Mouse (Mus musculus) bone marrow macrophage, adult 2 months (primary cell): ENCODE results near the gene Madcam1. TPM values are rescaled to one million over a fixed set of nuclear protein-coding genes. Genes with fewer than 3 reads are reported as not detected.

Experiments
- H3K27ac ChIP-seq: 2 replicates; pipeline ENCODE4 v1.5.1; 2012; ENCODE audit warnings: low read depth, low read length; ENCODE audit not compliant: insufficient read depth
- H3K4me1 ChIP-seq: 2 replicates; pipeline ENCODE4 v1.6.1; 2012; ENCODE audit warnings: low read length; ENCODE audit not compliant: control insufficient read depth, insufficient read depth
- H3K4me3 ChIP-seq: 2 replicates; pipeline ENCODE4 v1.5.1; 2012; ENCODE audit warnings: mild to moderate bottlenecking, low read length, moderate library complexity; ENCODE audit not compliant: insufficient read depth
- CTCF ChIP-seq: IDR thresholded peaks from 2 replicates; pipeline ENCODE4 v1.5.1; 2012; ENCODE audit warnings: low read depth, mild to moderate bottlenecking, low read length, moderate library complexity
- POLR2A ChIP-seq: IDR thresholded peaks from 2 replicates; pipeline ENCODE4 v1.6.1; 2012; ENCODE audit warnings: mild to moderate bottlenecking, low read depth, low read length, borderline replicate concordance
- polyA plus RNA-seq: library from polyadenylated mRNA; stranded (reverse); fragments of >200 nt; gene quantifications from 2 replicates; pipeline ENCODE4 v1.2.4, GENCODE M21; 2012; ENCODE audit not compliant: missing spikeins, insufficient read depth, insufficient read length

The Madcam1 gene
- polyA plus RNA-seq, 1 experiment, result not detected

DNA sequence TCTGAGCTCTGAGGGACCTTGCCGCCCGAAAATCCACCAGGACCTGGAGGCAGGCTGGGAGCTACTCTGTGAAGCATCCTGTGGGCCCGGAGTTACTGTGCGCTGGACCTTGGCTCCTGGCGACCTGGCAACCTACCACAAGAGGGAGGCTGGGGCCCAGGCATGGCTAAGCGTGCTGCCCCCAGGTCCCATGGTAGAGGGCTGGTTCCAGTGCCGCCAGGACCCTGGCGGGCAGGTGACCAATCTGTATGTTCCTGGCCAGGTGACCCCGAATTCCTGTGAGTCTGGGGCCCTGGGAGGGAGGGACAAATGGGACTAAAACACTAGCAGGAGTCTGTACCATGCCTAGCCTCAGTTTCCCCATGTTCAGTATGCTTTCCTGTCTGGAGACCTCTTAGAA is 2.1 kb downstream of the Madcam1 start:
- peaks cover 18% of the 10 kb centered on the region for H3K4me1 ChIP-seq
- H3K4me3 ChIP-seq, result no peak overlapping the region
- no peak for TF ChIP-seq CTCF
- no peak for TF ChIP-seq POLR2A
- H3K27ac ChIP-seq, result no peak overlapping the region

- TF ChIP-seq POLR2A (no peak), CTCF (no peak)
- Histone ChIP-seq H3K4me3 (no peak overlapping the region), H3K27ac (no peak overlapping the region), H3K4me1 (peaks cover 18% of the 10 kb centered on the region)
Observed at GRCm38 (mm10) chr10:79668076-79668475, 3.7 kb downstream of the Madcam1 start.

DNA sequence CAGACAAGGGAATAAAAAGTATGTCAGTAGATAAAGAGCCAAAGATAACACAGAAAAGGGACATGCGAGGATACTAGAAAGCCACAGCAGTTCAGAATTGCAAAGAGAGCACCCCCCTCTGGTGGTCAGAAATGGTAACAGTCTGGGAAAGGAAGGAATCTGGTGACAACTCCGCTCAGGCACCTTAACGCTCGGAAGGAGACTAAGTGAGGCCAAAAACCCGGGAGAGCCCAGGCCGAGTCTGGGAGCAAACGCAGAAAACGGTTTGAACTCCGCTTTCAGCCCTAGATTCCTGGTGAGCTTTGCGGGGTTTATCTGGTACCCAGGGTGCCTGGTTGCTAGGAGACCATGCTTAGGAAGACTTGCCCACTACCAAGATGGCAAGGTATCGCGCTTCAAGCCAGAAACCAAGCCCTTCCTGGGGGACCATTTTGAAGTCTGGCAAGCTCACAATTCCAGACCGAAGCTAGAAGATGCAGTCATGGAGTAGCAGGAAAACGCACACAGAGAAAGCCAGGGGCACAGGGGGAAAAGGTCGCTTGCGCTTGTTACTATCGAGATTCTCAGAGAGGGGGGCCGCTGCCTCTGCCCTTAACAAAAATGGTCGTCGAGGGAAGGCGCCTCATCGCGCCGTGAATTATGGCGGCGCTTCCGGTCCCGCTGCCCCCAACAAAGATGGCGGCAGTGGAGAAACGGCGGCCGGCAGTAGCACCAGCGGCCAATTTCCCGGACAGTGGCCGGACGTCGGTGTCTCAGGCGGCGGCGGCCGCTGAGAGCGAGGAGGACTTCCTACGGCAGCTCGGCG is 4.6 kb downstream of the Madcam1 start, which contains the start of gene Tpgs1:
Gene Tpgs1 (plus strand): TSS at position 599 of the 805 bp plus-strand sequence.
- no peak for TF ChIP-seq POLR2A
- peak; percentile 75 for TF ChIP-seq CTCF
- H3K4me3 ChIP-seq, result peak within 1 kb of the TSS; percentile 80
- peak within 1 kb of the TSS; percentile 58 for H3K27ac ChIP-seq
- H3K4me1 ChIP-seq, result peaks cover 18% of the 10 kb centered on the region

DNA sequence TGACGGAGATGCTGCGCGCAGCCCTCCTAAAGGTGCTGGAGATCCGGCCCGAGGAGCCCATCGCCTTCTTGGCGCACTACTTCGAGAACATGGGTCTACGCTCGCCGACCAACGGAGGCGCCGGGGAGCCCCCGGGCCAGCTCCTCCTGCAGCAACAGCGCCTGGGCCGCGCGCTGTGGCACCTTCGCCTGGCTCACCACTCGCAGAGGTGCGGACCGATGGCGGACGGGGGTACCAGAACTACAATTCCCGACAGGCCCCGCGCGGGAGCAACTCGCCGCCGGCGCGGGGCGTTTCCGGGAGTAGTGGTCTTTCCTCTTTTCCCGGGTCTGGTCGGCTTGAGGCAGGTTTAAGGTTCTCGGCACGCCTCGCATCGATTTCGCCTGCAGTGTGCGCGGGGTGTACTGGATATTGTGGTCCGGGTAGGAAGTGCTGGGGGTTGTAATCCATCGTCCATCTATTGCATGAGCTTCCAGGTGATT is 5.3 kb downstream of the Madcam1 start:
- TF ChIP-seq CTCF, result no peak
- TF ChIP-seq POLR2A, result no peak
- Histone ChIP-seq H3K27ac (peak overlapping the region; percentile 58), H3K4me1 (peaks cover 18% of the 10 kb centered on the region)

DNA sequence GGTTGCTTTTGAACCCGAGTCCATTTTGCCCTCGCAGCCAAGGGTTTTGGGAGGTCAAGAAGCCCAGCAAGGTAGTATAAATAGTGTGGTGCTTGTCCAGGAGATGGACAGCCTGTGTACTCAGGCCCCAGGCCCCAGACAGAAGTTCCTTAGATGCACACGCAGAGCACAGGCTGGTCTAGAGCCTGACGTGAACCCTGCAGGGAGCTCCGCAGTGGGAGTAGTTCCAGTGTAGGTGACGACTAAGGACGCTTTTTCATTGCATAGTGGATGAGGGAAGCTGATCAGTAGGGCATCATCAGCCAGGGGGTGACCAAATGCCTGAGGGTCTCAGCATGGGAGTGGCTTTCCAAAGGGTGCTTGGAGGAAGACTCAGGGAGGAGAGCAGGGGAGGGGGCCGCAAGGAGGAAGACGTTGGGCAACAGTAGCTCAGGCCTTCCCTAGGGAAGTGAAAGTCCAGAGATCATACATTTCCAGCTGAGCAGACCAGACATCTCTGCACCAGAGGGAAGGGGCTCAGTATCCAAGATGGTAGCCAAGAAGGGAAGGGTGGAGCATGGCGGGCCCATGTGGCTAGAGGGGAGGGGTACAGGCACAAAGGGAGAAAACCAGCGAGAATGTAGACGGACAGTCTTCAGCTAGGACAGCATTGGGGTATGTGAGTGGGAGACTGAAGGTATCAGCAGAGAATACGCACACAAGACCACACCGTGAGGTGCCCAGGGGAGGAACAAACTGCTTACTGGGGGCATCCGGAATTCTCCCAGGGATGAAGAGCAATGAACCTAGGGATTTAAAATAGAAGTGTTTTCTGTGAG is 5.9 kb downstream of the Madcam1 start:
- Histone ChIP-seq H3K4me3 (peak overlapping the region; percentile 80), H3K4me1 (peaks cover 18% of the 10 kb centered on the region), H3K27ac (peak overlapping the region; percentile 58)
- TF ChIP-seq POLR2A (no peak), CTCF (no peak)

More for the DNA sequence above, 5.3 kb downstream of the Madcam1 start:
- peak overlapping the region; percentile 80 for H3K4me3 ChIP-seq

DNA sequence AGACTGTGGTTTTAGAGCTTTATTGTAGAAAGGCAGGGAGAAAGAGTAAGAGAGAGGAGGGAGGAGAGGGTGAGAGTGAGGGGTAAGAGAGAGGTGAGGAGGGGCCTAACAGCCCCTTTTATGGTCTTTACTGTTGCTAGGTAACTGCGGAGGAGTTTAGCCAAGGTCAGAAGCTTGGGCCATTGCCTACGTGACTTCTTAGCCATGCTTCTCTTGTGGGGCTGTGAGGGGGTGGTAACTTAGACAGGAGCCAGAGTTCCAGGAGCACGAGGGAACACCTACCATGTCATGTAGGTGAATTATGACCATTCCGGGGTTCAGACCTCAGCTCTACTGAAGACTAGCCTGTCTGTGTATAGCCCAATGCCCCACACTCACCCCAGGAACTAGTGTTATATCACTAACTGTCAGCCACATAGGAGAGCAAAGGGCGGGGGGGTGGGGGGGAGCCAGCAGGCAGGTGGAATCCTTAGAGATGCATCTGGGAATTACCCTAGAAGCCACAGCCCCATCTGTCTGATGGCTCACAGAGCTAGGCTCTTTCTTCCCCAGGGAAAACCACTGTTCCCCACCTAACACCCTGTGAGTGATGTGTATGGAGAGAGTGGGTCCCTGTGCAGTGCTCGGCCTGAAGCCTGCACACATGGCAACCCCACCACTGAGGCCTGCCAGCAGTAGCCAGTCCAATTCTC is 7.2 kb downstream of the Madcam1 start:
- Histone ChIP-seq H3K4me3 (no peak overlapping the region), H3K4me1 (peaks cover 9% of the 10 kb centered on the region), H3K27ac (no peak overlapping the region)
- TF ChIP-seq CTCF (no peak), POLR2A (no peak)

DNA sequence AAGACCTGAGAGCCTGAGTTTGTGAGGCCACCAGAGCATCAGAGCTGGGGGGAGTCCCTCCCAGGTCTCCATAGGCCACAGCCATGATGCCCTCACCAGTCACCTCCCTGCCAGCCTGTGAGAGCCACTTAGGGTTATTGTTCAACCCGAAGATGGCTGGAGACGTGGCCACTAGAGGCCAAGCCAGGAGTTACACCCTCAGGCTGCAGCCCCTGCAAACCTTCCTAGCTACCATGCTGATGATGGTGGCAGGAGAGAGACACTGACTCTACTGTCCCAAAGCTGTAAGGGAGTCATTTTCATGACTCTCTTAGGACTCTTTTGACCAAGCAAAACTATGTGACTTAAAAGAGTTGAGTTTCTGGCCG is 7.7 kb downstream of the Madcam1 start:
- Histone ChIP-seq H3K27ac (no peak overlapping the region), H3K4me1 (peaks cover 9% of the 10 kb centered on the region), H3K4me3 (no peak overlapping the region)
- TF ChIP-seq POLR2A (no peak), CTCF (no peak)

GRCm38 (mm10) chr10:79673054-79673453 is 8.7 kb downstream of the Madcam1 start:
- no peak overlapping the region for H3K4me3 ChIP-seq
- H3K27ac ChIP-seq, result no peak overlapping the region
- peaks cover 9% of the 10 kb centered on the region for H3K4me1 ChIP-seq
- TF ChIP-seq CTCF, result no peak
- no peak for TF ChIP-seq POLR2A

GRCm38 (mm10) chr10:79675346-79676035 is 11.1 kb downstream of the Madcam1 start:
- no peak overlapping the region for H3K27ac ChIP-seq
- no peak overlapping the region for H3K4me3 ChIP-seq
- TF ChIP-seq CTCF, result no peak
- no peak for TF ChIP-seq POLR2A
- peaks cover 8% of the 10 kb centered on the region for H3K4me1 ChIP-seq
